Comparison of ENCODE assay signal across 20 mouse cellular contexts in genomic region chr9:52738560-52739100, GRCm38 (mm10). TPM values are rescaled to one million over a fixed set of nuclear protein-coding genes. Genes with fewer than 3 reads are reported as not detected.
"Had no signal": no experiment of that assay in that cellular context is flagged by ENCODE, and none has a peak within 500 bp of the region (broad histone marks: within the 10 kb centered on the region; RNA-seq: fewer than 3 reads in every experiment).

No protein-coding gene starts in this region.

- H3K27ac ChIP-seq: kidney, postnatal 0 days; limb, embryonic 12.5 days; liver, embryonic 13.5 days; lung, embryonic 15.5 days; macrophage; midbrain, embryonic 15.5 days; neural tube, embryonic 12.5 days had no signal

- DNase-seq: kidney, adult 11 months; kidney, adult 9 months; kidney, postnatal 36 days; liver; liver, postnatal 0 days; lung, postnatal 14 days; retina, postnatal 1 day; spleen, adult 18-20 months; thymus, adult 2 months; thymus, postnatal 25 days had no signal

- H3K4me3 ChIP-seq: limb, embryonic 12.5 days; liver, embryonic 13.5 days; lung, embryonic 15.5 days; megakaryocyte, embryonic 14.5 days; midbrain, embryonic 15.5 days; neural tube, embryonic 12.5 days had no signal

RNA-seq across cellular contexts. Expression of gene AI593442, which starts 59.0 kb away (rescaled TPM):
- total RNA-seq: monocyte, adult 5-6 weeks; neutrophil, adult 5-6 weeks had no signal
- polyA plus RNA-seq: liver, postnatal 0 days; macrophage had no signal
